Mouse (Mus musculus): ENCODE measurements around the gene Csrnp1.

DNA sequence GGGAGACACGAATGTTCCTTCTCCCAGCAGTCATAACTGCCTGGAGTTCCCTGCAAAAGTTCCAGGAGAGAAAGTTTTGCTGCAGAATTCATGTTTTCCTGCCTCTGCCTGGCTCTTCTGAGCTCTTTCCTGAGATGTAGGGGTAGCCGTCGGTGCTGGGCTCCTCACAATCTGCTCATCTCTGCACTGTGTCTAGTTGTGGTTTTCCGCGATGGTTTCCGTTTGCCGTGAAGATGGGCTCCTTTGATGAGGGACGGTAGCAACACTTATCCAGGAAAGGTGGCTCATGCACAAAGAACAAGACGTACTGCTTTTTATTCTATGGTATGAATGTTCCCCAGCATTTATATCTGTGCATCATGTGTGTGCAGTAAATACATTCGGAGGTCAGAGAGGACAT lies 46.0 kb upstream of the Csrnp1 start:
- TF ChIP-seq CTCF (IDR thresholded peaks at IDR 0.05; ENCODE audit: insufficient read depth, low read depth, low read length): no peak
- no peak for TF ChIP-seq POLR2A (IDR thresholded peaks at IDR 0.05; ENCODE audit: insufficient read depth, low read depth, low read length)
